Mouse (Mus musculus) G1E (cell line): ENCODE measurements around the gene AU040320. TPM values are rescaled to one million over a fixed set of nuclear protein-coding genes. Genes with fewer than 3 reads are reported as not detected.
A peak's percentile ranks its signal among the peaks of the same experiment; 100 is the strongest.

ENCODE experiments used
- ATAC-seq: 2 replicates; pipeline ENCODE4 v1.8.0; 2016; ENCODE audit warnings: mild to moderate bottlenecking; ENCODE audit not compliant: insufficient number of reproducible peaks, poor library complexity, low FRiP score, severe bottlenecking; ENCODE audit errors: extremely low read depth
- DNase-seq: peaks from one replicate; pipeline ENCODE4 v3.0.0; 2012; ENCODE audit warnings: low spot score
- H3K27me3 ChIP-seq: 2 replicates; pipeline ENCODE4 v1.6.1; 2012; ENCODE audit warnings: mild to moderate bottlenecking, low read length, inconsistent platforms; ENCODE audit not compliant: insufficient read depth
- H3K36me3 ChIP-seq: replicated peaks from 2 replicates; pipeline ENCODE3; 2012; ENCODE audit warnings: mild to moderate bottlenecking, inconsistent platforms
- H3K4me1 ChIP-seq: 2 replicates; pipeline ENCODE4 v1.6.1; 2012; ENCODE audit warnings: low read depth, low read length, inconsistent platforms, mixed read lengths; ENCODE audit not compliant: insufficient read depth
- H3K4me3 ChIP-seq: 2 replicates; pipeline ENCODE4 v1.5.1; 2012; ENCODE audit warnings: low read depth, mild to moderate bottlenecking, inconsistent platforms, low read length, moderate library complexity, mixed read lengths
- H3K9me3 ChIP-seq: replicated peaks from 2 replicates; pipeline ENCODE4 v1.6.1; 2012; ENCODE audit warnings: inconsistent platforms
- CTCF ChIP-seq: IDR thresholded peaks from 2 replicates; pipeline ENCODE4 v1.5.1; 2012; ENCODE audit warnings: low read depth, low read length, inconsistent platforms, mixed read lengths
- GATA1 ChIP-seq: IDR thresholded peaks from 2 replicates; pipeline ENCODE4 v1.6.1; 2012; ENCODE audit warnings: borderline replicate concordance, low read length, inconsistent platforms, mixed read lengths
- GATA2 ChIP-seq: IDR thresholded peaks from 2 replicates; pipeline ENCODE4 v1.6.1; 2012; ENCODE audit warnings: low read depth, low read length, inconsistent platforms, borderline replicate concordance
- POLR2AphosphoS5 ChIP-seq: IDR thresholded peaks from 2 replicates; pipeline ENCODE4 v1.6.1; 2012; ENCODE audit warnings: low read depth, low read length, inconsistent platforms; ENCODE audit not compliant: insufficient replicate concordance
- TAL1 ChIP-seq: conservative IDR thresholded peaks from 2 replicates; pipeline ENCODE4 v1.6.1; 2012; ENCODE audit warnings: low read depth, low read length, inconsistent platforms, mixed read lengths
- polyA plus RNA-seq: library from polyadenylated mRNA; stranded (reverse); fragments of >175 nt; gene quantifications from 2 replicates; pipeline ENCODE4 v1.2.3, GENCODE M21; 2012
- total RNA-seq, 2 experiments: library from RNA; stranded (forward) in 1 of 2; stranded (reverse) in 1 of 2; fragments of 200-1000 nt in 1 of 2; fragments of >200 nt in 1 of 2; fragmentation: Nextera tagmentation in 1 of 2; gene quantifications; 2 replicates each; pipeline ENCODE4 v1.2.3; 2014 to 2017

The AU040320 gene
- total and polyA plus RNA-seq, 3 experiments = 15.5 to 41.5 (median 21.8) TPM

DNA sequence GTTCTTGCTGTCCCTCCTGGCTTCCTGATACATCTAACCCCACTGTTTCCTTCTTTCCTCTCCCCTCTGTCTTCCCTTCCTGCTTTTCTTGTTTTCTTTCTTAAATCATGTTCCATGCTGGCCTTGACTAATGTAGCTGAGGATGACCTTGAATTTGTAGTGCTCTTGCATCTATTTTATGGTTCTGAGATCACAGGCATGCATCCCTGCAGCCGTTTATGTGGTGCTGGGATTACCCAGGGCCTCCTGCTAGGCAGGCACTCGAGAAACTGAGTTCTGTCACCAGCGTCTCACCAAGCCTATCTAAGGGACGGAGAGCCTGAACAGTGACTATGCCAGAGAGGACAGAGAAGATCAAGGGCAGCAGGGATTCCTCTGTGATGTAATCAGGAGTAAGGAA is 52.4 kb downstream of the AU040320 start:
- TF ChIP-seq GATA1 (no peak), GATA2 (no peak)
- ATAC-seq = no peak
- no peak for DNase-seq
- Histone ChIP-seq H3K9me3 (no peaks in the 10 kb centered on the region), H3K27me3 (no peaks in the 10 kb centered on the region), H3K36me3 (peaks cover 39% of the 10 kb centered on the region), H3K4me3 (no peak overlapping the region), H3K4me1 (peaks cover 68% of the 10 kb centered on the region)

DNA sequence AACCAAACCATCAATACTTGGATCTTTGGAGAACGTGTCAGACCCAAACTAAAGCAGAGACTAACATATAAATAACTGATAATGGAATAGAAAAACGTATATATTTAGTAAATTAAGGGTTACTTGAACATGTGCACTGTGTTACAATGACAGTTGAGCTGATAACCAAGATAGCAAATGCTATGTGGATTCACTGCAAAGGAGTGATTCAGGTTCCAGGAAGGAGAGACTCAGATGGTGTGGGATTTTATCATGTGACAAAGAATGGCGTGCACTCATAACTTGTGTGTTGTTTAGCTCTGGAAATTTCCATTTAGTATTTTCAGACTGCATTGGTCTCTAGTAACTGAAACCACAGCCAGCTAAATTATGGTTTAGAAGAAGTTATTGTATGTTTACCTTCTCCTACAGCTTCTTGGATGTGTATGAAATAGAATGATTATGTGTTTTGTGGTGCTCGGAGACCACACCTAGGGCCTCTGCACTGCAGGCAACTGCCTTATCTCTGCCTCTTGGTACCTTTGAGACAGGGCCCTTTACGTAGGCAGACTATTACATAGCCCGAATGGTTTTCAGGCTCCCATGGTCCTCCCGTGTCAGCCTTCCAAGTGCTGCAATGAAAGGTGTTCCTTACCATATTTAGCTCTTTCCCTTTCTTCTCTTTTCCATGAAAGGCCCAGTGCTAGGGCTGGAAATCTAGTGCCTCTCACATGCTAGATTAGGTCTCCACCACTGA is 53.5 kb downstream of the AU040320 start:
- no peaks in the 10 kb centered on the region for H3K27me3 ChIP-seq
- TF ChIP-seq POLR2AphosphoS5 = no peak
- no peak for TF ChIP-seq GATA2
- no peak for TF ChIP-seq CTCF
- TF ChIP-seq GATA1 = no peak
- no peaks in the 10 kb centered on the region for H3K9me3 ChIP-seq
- DNase-seq (no peak), ATAC-seq (peak; percentile 47)
- H3K36me3 ChIP-seq = peaks cover 43% of the 10 kb centered on the region
- H3K4me1 ChIP-seq = peaks cover 69% of the 10 kb centered on the region
- H3K4me3 ChIP-seq = no peak overlapping the region

DNA sequence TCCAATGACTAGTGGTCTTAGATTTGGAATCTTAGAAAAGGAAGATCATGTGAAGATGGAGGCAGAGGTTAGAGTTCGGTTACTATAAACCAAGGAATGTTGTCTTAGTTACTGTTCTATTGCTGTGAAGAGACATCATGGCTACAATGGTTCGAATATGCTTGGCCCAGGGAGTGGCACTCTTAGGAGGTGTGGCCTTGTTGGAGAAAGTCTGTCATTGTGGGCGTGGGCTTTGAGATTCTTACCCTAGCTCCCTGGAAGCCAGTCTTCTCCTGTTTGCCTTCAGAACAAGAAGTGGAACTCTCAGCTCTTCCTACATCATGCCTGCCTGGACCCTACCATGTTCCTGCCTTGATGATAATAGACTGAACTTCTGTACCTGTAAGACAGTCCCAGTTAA is 57.2 kb downstream of the AU040320 start:
- H3K9me3 ChIP-seq = no peaks in the 10 kb centered on the region
- ATAC-seq (no peak), DNase-seq (no peak)
- H3K4me3 ChIP-seq = no peak overlapping the region
- H3K4me1 ChIP-seq = peaks cover 35% of the 10 kb centered on the region
- peaks cover 49% of the 10 kb centered on the region for H3K36me3 ChIP-seq
- no peaks in the 10 kb centered on the region for H3K27me3 ChIP-seq
- TF ChIP-seq CTCF (no peak), GATA1 (no peak), TAL1 (no peak), POLR2AphosphoS5 (no peak), GATA2 (no peak)

- Histone ChIP-seq H3K27me3 (no peaks in the 10 kb centered on the region), H3K4me1 (peaks cover 10% of the 10 kb centered on the region; the same call in 1 of the 2 replicates), H3K36me3 (peaks cover 61% of the 10 kb centered on the region), H3K9me3 (no peaks in the 10 kb centered on the region), H3K4me3 (no peak overlapping the region)
- TF ChIP-seq POLR2AphosphoS5 = no peak
- no peak for TF ChIP-seq GATA2
- TF ChIP-seq GATA1 = no peak
- no peak for TF ChIP-seq CTCF
- TF ChIP-seq TAL1 = no peak
- no peak for DNase-seq
- ATAC-seq = no peak
These were observed 59.9 kb downstream of the AU040320 start for GRCm38 (mm10) chr4:126813212-126813611.

GRCm38 (mm10) chr4:126814854-126815253 is 61.5 kb downstream of the AU040320 start:
- H3K4me1 ChIP-seq = peaks cover 6% of the 10 kb centered on the region; the same call in 1 of the 2 replicates

DNA sequence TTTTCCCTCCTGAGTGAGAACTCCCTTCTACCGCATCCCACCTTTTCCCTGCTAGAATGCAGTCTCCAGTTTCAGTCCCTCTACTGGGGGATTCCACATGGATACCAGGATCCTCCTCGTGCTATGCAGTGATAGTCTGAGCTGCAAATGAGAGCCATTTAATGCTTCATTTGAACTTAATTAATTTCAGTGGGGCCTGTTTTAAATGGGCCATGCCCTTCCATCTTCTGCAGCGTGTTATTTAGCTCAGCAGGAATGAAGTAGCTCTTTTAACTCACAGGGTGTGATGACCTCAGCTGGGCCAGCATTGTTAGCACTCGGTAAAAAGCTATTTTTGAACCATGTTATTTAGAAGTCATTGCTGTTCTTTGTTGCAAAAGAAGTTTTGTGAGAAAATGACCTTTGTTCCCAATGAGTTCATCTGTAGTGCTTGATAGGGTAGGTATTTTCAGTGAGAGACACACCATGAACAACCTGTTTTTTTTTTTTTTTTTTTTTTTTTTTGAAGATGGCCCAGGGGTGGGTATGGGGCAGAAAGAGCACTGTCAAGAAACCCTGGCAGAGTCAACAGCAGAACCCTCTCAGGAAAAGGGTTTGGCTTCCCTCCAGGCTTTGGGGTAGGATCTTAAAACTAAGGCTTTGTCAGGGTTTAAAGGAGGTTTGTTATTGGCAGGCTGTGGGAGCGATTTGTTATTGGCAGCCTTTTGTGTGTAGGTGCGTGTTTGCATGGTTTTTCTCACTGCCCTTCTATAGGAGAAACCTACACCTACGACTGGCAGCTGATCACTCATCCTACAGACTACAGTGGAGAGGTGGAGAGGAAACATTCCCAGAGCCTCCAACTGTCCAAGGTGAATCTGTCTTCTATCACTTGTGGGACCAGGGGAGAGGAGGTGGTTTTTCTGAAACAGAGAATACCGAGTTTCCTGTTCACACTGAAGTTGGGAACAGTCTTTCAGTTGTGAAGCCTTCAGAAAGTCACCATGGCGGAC is 69.8 kb downstream of the AU040320 start:
- DNase-seq = no peak
- H3K27me3 ChIP-seq = no peaks in the 10 kb centered on the region
- no peaks in the 10 kb centered on the region for H3K9me3 ChIP-seq
- H3K4me3 ChIP-seq = no peak overlapping the region
- TF ChIP-seq CTCF (no peak), POLR2AphosphoS5 (no peak), TAL1 (no peak), GATA2 (no peak), GATA1 (no peak)
- no peak for ATAC-seq
- no peaks in the 10 kb centered on the region for H3K4me1 ChIP-seq
- H3K36me3 ChIP-seq = peaks cover 48% of the 10 kb centered on the region

More at GRCm38 (mm10) chr4:126814854-126815253, 61.5 kb downstream of the AU040320 start:
- DNase-seq = no peak
- Histone ChIP-seq H3K4me3 (no peak overlapping the region), H3K27me3 (no peaks in the 10 kb centered on the region), H3K9me3 (no peaks in the 10 kb centered on the region), H3K36me3 (peaks cover 64% of the 10 kb centered on the region)
- TF ChIP-seq GATA1 (no peak), TAL1 (no peak), CTCF (no peak), GATA2 (no peak), POLR2AphosphoS5 (no peak)
- no peak for ATAC-seq
